Mouse (Mus musculus): ENCODE results near the gene Slc6a5.
"Not testable (repeated sequence)": the region's sequence is repeated elsewhere in the genome, so short reads cannot be mapped to it uniquely, and the experiment has no call there.

The Slc6a5 gene

GRCm38 (mm10) chr7:49913164-49913563, 3.2 kb downstream of the Slc6a5 start:
- in situ Hi-C loops (cut with MboI, MseI), result loop anchor here (10.0 kb wide), 1 partner anchor 288 kb away; no protein-coding TSS in a partner anchor

DNA sequence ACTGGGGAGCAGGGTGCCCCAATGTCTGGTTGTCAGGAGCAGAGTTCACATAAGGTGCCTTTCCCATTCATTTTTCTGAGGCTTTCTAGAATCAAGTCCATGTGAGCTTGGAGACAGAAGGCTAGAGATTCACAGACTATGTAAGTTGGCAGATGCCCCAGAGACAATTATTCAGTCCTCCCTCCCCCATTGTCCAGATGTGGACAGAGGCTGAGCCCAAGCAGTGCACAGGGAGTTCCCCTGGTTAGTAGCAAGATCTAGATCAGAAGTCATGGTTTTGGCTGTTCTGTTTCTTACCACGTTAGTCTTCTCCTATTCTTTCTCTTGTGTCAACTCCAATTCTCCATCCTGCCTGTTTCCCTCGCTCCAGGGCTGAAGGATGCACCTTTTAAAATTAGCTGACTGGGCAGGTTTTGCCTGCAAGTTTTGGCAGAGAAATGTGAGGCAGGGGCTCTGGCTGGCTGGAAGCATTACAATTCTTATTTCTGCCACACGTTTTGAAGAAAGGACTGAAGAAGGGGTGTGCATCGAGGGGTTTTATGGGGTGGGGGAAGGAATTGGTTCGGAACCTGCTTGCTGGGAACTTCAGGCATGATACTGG, 3.9 kb downstream of the Slc6a5 start:
- in situ Hi-C loops (cut with MboI, MseI), result loop anchor here (10.0 kb wide), 1 partner anchor 289 kb away; no protein-coding TSS in a partner anchor

- in situ Hi-C loops (cut with MboI, MseI), result loop anchor here (10.0 kb wide), 1 partner anchor 290 kb away; no protein-coding TSS in a partner anchor
Measured at GRCm38 (mm10) chr7:49914946-49915345, 5.0 kb downstream of the Slc6a5 start.

GRCm38 (mm10) chr7:49915471-49915870, 5.5 kb downstream of the Slc6a5 start:
- in situ Hi-C loops (cut with MboI, MseI), result loop anchor here (10.0 kb wide), 1 partner anchor 291 kb away; no protein-coding TSS in a partner anchor

- in situ Hi-C loops (cut with MboI, MseI), result loop anchor here (10.0 kb wide), 1 partner anchor 295 kb away; no protein-coding TSS in a partner anchor
Measured at GRCm38 (mm10) chr7:49919494-49919893, 9.5 kb downstream of the Slc6a5 start.

DNA sequence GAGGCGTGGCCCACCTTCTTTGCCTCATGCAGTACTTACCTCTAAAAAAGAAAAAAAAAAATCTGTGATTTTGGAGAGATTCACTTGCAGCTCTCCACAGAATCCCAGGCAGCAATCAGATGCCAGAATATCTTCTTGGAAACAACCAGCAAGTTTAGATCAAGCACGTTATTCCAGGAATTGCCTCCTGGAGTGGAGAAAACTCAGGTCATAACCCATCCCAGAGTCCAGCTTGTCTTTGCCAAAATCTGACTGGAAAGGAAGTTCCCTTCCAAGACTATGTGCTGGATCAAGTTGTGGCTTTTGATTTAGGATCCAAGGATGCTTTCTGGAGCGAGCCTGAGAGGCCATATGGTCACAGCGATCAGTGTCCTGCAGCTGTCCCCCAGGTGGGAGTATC, 10.8 kb downstream of the Slc6a5 start:
- in situ Hi-C loops (cut with MboI, MseI), result loop anchor here (5.0 kb wide), 1 partner anchor 133 kb away; no protein-coding TSS in a partner anchor

GRCm38 (mm10) chr7:49922928-49923327, 13.0 kb downstream of the Slc6a5 start:
- in situ Hi-C loops (cut with MboI, MseI), result loop anchor here (5.0 kb wide), 1 partner anchor 136 kb away; no protein-coding TSS in a partner anchor

GRCm38 (mm10) chr7:49923376-49923775, 13.4 kb downstream of the Slc6a5 start:
- in situ Hi-C loops (cut with MboI, MseI), result loop anchor here (5.0 kb wide), 1 partner anchor 136 kb away; no protein-coding TSS in a partner anchor

- in situ Hi-C loops (cut with MboI, MseI), result no loop called here
Measured at GRCm38 (mm10) chr7:49928571-49928970, 18.6 kb downstream of the Slc6a5 start.

GRCm38 (mm10) chr7:49929999-49930398, 20.1 kb downstream of the Slc6a5 start:
- in situ Hi-C loops (cut with MboI, MseI), result no loop called here

- in situ Hi-C loops (cut with MboI, MseI), result not testable (repeated sequence)
Measured at GRCm38 (mm10) chr7:49933386-49934115, 23.6 kb downstream of the Slc6a5 start.

DNA sequence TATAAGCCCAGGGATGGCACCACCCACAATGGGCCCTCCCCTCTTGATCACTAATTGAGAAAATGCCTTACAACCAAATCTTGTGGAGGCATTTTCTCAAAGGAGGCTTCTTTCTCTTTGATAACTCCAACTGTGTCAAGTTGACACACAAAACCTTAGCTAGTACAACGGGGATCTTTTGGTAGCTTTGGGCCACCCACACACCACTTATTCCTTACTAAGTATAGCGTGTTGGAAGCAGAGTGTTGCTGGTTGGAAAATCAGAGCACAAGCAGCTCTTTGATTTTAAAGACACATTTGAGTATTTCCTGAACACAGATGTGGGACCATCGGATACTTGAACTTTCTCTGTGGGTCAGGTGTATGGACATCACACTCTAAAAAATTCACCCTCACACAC, 26.9 kb downstream of the Slc6a5 start:
- in situ Hi-C loops (cut with MboI, MseI), result no loop called here

DNA sequence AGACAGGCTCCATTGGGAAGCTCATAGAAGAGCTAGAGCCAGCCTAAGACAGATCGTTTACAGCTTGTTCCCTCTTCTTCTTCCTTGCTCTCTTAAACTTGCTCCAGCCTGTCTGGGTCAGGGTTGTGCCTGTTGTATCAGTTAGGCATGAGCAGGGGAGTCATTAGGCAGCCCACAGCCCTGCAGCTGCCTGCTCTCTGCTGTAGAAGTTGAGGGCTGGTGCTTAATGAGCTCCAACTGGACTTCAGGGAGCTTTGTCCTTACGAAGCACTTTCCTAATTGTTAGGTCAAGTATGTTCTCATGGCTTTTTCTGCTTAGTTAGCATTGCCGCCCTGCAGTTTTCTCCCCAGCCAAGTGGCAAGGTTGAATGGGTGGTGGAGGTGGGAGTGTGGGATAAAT, 32.1 kb downstream of the Slc6a5 start:
- in situ Hi-C loops (cut with MboI, MseI), result no loop called here

GRCm38 (mm10) chr7:49942490-49942889, 32.5 kb downstream of the Slc6a5 start:
- in situ Hi-C loops (cut with MboI, MseI), result no loop called here

GRCm38 (mm10) chr7:49946691-49947090, 36.7 kb downstream of the Slc6a5 start:
- in situ Hi-C loops (cut with MboI, MseI), result loop anchor here (5.0 kb wide), 1 partner anchor 51 kb away; no protein-coding TSS in a partner anchor

GRCm38 (mm10) chr7:49953546-49954181, 43.7 kb downstream of the Slc6a5 start:
- in situ Hi-C loops (cut with MboI, MseI), result loop anchor here (10.0 to 25.0 kb wide), 2 partner anchors 1501 to 1884 kb away; no protein-coding TSS in a partner anchor

GRCm38 (mm10) chr7:49954834-49955233, 44.9 kb downstream of the Slc6a5 start:
- in situ Hi-C loops (cut with MboI, MseI), result loop anchor here (10.0 to 25.0 kb wide), 2 partner anchors 1500 to 1882 kb away; no protein-coding TSS in a partner anchor

DNA sequence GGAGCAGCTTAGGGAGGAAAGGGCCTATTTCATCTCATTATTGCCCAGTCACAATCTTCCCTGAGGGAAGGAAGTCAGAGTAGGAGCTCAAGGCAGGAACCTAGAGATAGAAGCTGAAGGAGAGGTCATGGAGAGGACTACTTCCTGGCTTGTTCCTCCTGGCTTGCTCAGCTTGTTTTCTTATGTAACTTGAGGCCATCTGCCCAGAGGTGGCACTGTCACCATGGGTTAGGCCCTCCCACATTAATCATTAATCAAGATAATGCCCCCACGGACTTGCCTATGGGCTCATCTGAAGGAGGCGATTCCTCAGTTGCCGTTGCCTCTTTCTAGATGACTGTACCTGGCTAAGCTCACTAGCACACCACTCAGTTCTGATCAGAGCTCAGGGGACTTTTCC, 47.2 kb downstream of the Slc6a5 start:
- in situ Hi-C loops (cut with MboI, MseI), result loop anchor here (10.0 to 25.0 kb wide), 2 partner anchors 1498 to 1880 kb away; no protein-coding TSS in a partner anchor

GRCm38 (mm10) chr7:49963764-49964163, 53.8 kb downstream of the Slc6a5 start:
- in situ Hi-C loops (cut with MboI, MseI), result loop anchor here (25.0 kb wide), 1 partner anchor 1874 kb away; no protein-coding TSS in a partner anchor

- in situ Hi-C loops (cut with MboI, MseI), result loop anchor here (25.0 kb wide), 1 partner anchor 1868 kb away; no protein-coding TSS in a partner anchor
Measured at GRCm38 (mm10) chr7:49969516-49969915, 59.6 kb downstream of the Slc6a5 start.

DNA sequence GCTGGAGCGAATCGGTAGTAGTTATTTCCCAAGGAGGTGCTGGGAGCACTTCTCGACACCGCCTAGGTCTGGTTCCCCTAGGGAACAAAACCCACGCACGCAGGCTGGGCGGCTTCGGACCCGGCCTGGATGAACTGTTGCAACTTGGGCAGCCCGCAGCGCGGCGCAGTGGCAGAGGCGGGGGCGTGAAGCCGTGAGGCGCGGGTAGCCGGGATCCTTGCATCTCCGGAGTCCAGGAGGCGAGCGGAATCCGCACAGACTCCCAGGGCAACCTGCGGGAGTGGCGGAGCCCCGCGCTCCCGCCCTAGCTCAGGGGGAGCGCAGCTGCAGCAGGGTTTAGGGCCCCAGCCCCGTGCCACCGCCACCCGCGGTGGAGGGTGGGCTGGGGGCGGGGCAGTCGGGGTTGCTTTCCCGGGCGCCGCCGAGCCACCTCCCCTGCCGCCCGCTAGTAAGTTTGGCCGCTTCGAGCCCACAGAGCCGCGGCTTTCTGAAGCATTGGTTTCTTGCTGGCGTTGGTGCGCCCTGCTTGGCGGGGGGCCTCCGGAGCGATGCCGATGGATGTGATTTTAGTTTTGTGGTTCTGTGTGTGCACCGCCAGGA, 65.0 kb downstream of the Slc6a5 start, which contains the start of gene Nell1:
TSS of gene Nell1 (plus strand) at position 24 of the 600 bp plus-strand sequence.
- in situ Hi-C loops (cut with MboI, MseI), result loop anchor here (5.0 to 25.0 kb wide), 2 partner anchors 1543 to 1862 kb away; no protein-coding TSS in a partner anchor
